Mouse (Mus musculus) embryonic facial prominence, embryonic 12.5 days (tissue): ENCODE results near the gene Tnfsf13. TPM values are rescaled to one million over a fixed set of nuclear protein-coding genes. Genes with fewer than 3 reads are reported as not detected.

Source experiments
- ATAC-seq: fragments of 200-750 bp; cut with Nextera tagmentation; 2 replicates; pipeline ENCODE4 v1.8.0; 2017; ENCODE audit not compliant: insufficient number of reproducible peaks, insufficient read depth, low FRiP score, low TSS enrichment
- H3K27ac ChIP-seq: fragments of 300-500 bp; sonication (generic); 2 replicates; pipeline ENCODE4 v1.5.1; 2016; ENCODE audit warnings: mild to moderate bottlenecking
- H3K27me3 ChIP-seq: fragments of 300-500 bp; sonication (generic); 2 replicates; pipeline ENCODE4 v1.6.1; 2016; ENCODE audit warnings: mild to moderate bottlenecking, moderate library complexity
- H3K36me3 ChIP-seq: fragments of 300-500 bp; sonication (generic); 2 replicates; pipeline ENCODE4 v1.6.1; 2016; ENCODE audit warnings: mild to moderate bottlenecking
- H3K4me1 ChIP-seq: fragments of 300-500 bp; sonication (generic); 2 replicates; pipeline ENCODE4 v1.6.1; 2016
- H3K4me2 ChIP-seq: fragments of 300-500 bp; sonication (generic); replicated peaks from 2 replicates; pipeline ENCODE4 v1.6.1; 2016; ENCODE audit warnings: mild to moderate bottlenecking, moderate library complexity
- H3K4me3 ChIP-seq: fragments of 300-500 bp; sonication (generic); 2 replicates; pipeline ENCODE4 v1.5.1; 2016; ENCODE audit warnings: mild to moderate bottlenecking
- H3K9ac ChIP-seq: fragments of 300-500 bp; sonication (generic); 2 replicates; pipeline ENCODE4 v1.6.1; 2016; ENCODE audit warnings: mild to moderate bottlenecking, moderate library complexity
- H3K9me3 ChIP-seq: fragments of 300-500 bp; sonication (generic); 2 replicates; pipeline ENCODE4 v1.6.1; 2016; ENCODE audit warnings: mild to moderate bottlenecking, moderate library complexity
- WGBS: fragments of 180-500 bp; shearing (Covaris S2); methylation state at CpG from one replicate; pipeline ENCODE4 v1.1.7; 2016; 5-methylcytosine and 5-hydroxymethylcytosine counted together
- polyA plus RNA-seq: library from polyadenylated mRNA; unstranded; fragments of >200 nt; fragmentation: Nextera tagmentation; extraction: Ambion mirVana; gene quantifications from 2 replicates; pipeline ENCODE4 v1.2.1, GENCODE M21; 2016

Gene Tnfsf13
- polyA plus RNA-seq, 1 experiment from 2014 or later, result 0.50 TPM

- no peak for ATAC-seq
- H3K27ac ChIP-seq, result peak overlapping the region; percentile 41; the same call in 1 of the 2 replicates
- H3K9me3 ChIP-seq, result no peaks in the 10 kb centered on the region
- H3K4me2 ChIP-seq, result no peak overlapping the region
- H3K4me3 ChIP-seq, result no peak overlapping the region
- H3K27me3 ChIP-seq, result no peaks in the 10 kb centered on the region
- 83% methylated on average over 15 of the region's 15 CpGs for WGBS
- peaks cover 39% of the 10 kb centered on the region for H3K4me1 ChIP-seq
- peaks cover 57% of the 10 kb centered on the region for H3K36me3 ChIP-seq
- H3K9ac ChIP-seq, result 0 out of 2 replicates have a peak overlapping the region, but pooled peaks have one; percentile 0
Measured at GRCm38 (mm10) chr11:69657462-69657881, 28.1 kb downstream of the Tnfsf13 start.

DNA sequence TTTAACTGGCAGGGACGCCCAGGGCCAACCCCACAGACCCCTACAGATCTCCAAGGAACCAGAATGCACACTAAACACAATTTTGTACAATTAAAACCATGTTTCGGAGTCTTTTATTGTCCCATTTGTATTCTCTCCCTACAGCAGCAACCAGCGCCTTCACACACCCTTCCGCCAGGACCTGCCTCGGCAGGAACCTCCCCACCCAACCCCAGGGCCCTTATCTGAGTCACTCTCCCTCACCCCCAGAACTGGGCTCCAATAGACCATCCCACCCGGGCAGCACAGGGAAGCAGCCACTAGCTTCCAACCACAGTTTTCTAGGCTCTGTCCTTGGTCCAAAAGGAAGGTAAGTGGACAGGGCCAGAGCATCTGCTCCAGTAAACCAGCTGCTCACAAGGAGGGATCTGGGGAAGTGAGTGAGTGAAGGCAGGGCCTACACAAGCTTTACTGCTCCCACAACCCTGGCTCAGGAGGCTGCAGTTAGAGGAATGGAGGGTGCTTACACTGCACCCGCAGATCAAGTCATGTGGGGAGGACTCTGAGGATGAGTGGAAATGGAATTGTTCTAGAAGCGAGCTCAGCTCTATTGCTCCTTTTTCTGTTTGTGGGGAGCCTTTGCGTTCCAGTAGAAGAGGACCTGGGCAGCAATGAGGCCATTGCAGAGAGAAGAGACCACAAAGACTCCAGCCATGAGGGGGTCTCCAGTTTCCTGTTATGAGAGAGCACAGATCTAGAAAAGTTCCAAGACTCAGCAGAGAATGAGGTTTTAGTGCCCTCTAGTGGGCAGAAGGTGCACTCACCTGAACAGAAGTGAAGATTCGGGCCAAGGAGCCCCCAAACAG is 28.7 kb downstream of the Tnfsf13 start:
- Histone ChIP-seq H3K27ac (peak overlapping the region; percentile 73), H3K36me3 (peaks cover 63% of the 10 kb centered on the region), H3K4me2 (no peak overlapping the region), H3K27me3 (no peaks in the 10 kb centered on the region), H3K4me3 (0 out of 2 replicates have a peak overlapping the region, but pooled peaks have one; percentile 7), H3K9ac (no peak overlapping the region), H3K4me1 (peaks cover 39% of the 10 kb centered on the region), H3K9me3 (no peaks in the 10 kb centered on the region)
- 76% methylated on average over 10 of the region's 10 CpGs for WGBS
- no peak for ATAC-seq

GRCm38 (mm10) chr11:69656065-69656455 is 29.5 kb downstream of the Tnfsf13 start:
- Histone ChIP-seq H3K9ac (no peak overlapping the region), H3K4me3 (no peak overlapping the region), H3K4me1 (peaks cover 32% of the 10 kb centered on the region), H3K27me3 (no peaks in the 10 kb centered on the region), H3K36me3 (peaks cover 70% of the 10 kb centered on the region), H3K4me2 (0 out of 2 replicates have a peak overlapping the region, but pooled peaks have one; percentile 8), H3K9me3 (no peaks in the 10 kb centered on the region), H3K27ac (no peak overlapping the region)
- no peak for ATAC-seq
- 63% methylated on average over 5 of the region's 5 CpGs for WGBS

DNA sequence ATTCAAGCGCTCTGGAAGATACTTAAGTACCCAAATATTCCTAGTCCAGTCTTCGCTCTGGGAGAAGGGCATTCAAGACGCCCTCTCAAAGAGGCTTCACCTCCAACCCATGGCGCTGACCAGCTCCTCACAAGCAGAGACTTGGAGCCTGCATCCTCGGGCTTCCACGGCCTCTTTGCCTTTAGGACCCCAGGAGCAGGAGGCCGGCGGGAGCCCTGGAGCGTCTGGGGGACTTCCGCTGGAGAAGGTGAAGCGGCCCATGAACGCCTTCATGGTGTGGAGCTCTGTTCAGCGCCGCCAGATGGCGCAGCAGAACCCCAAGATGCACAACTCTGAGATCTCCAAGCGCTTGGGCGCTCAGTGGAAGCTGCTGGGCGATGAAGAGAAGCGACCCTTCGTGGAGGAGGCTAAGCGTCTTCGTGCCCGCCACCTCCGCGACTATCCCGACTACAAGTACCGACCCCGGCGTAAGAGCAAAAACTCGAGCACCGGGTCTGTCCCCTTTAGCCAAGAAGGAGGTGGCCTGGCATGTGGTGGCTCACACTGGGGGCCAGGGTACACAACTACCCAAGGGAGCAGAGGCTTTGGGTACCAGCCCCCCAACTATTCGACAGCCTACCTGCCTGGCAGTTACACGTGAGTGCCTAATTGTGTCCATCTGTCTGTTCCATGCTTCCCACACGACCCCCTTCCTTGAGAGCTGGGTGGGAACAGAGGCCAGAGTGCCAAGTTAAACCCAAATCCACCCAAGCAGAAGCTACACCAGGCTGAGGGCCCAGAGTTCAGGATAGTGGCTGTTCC is 30.1 kb downstream of the Tnfsf13 start, which contains the start of gene Sox15:
Gene Sox15 (plus strand): TSS at position 51 of the 801 bp plus-strand sequence.
- Histone ChIP-seq H3K4me2 (0 out of 2 replicates have a peak within 1 kb of the TSS, but pooled peaks have one; percentile 8), H3K9ac (peak within 1 kb of the TSS; percentile 42; the same call in 1 of the 2 replicates), H3K4me1 (peaks cover 29% of the 10 kb centered on the region), H3K9me3 (no peaks in the 10 kb centered on the region), H3K27ac (peak within 1 kb of the TSS; percentile 72), H3K36me3 (peaks cover 76% of the 10 kb centered on the region), H3K27me3 (no peaks in the 10 kb centered on the region), H3K4me3 (peak within 1 kb of the TSS; percentile 12; the same call in 1 of the 2 replicates)
- 19% methylated on average over 34 of the region's 34 CpGs for WGBS
- peak; percentile 18; the same call in 1 of the 2 replicates for ATAC-seq

DNA sequence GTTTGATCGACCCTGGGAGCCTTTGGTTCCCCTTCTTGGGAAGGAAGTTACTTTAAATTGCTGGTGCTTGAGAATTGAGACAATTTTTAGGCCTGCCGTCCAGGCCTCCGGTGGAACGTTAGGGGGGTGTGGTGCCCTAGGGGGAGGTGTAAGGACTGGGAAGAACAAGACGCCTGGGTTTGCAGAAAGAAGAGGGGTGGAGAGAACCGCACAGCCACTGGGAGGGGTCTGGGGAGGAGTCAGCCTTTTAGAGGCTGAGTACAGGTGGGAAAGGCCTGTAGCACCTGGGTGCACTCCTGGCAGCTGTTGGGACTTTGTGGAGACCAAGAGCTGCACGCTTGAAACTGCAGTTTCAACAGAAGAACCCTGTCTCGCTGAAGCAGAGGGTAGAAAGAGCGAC is 30.8 kb downstream of the Tnfsf13 start:
- H3K36me3 ChIP-seq, result peaks cover 81% of the 10 kb centered on the region
- no peak overlapping the region for H3K4me3 ChIP-seq
- 0 out of 2 replicates have a peak overlapping the region, but pooled peaks have one; percentile 8 for H3K4me2 ChIP-seq
- peaks cover 29% of the 10 kb centered on the region for H3K4me1 ChIP-seq
- 28% methylated on average over 9 of the region's 9 CpGs for WGBS
- peak overlapping the region; percentile 2; the same call in 1 of the 2 replicates for H3K9ac ChIP-seq
- H3K27ac ChIP-seq, result peak overlapping the region; percentile 72
- no peak for ATAC-seq
- no peaks in the 10 kb centered on the region for H3K9me3 ChIP-seq
- H3K27me3 ChIP-seq, result no peaks in the 10 kb centered on the region

GRCm38 (mm10) chr11:69653399-69653798 is 32.2 kb downstream of the Tnfsf13 start:
- Histone ChIP-seq H3K27me3 (no peaks in the 10 kb centered on the region), H3K9me3 (no peaks in the 10 kb centered on the region), H3K36me3 (peaks cover 82% of the 10 kb centered on the region), H3K4me3 (no peak overlapping the region), H3K4me2 (no peak overlapping the region), H3K9ac (0 out of 2 replicates have a peak overlapping the region, but pooled peaks have one; percentile 7), H3K4me1 (peaks cover 29% of the 10 kb centered on the region), H3K27ac (peak overlapping the region; percentile 30; the same call in 1 of the 2 replicates)
- ATAC-seq, result no peak
- 54% methylated on average over 5 of the region's 5 CpGs for WGBS

- no peaks in the 10 kb centered on the region for H3K9me3 ChIP-seq
- H3K9ac ChIP-seq, result no peak overlapping the region
- peaks cover 95% of the 10 kb centered on the region for H3K36me3 ChIP-seq
- H3K27me3 ChIP-seq, result no peaks in the 10 kb centered on the region
- no peak for ATAC-seq
- H3K27ac ChIP-seq, result no peak overlapping the region
- no peak overlapping the region for H3K4me3 ChIP-seq
- H3K4me2 ChIP-seq, result no peak overlapping the region
- H3K4me1 ChIP-seq, result no peaks in the 10 kb centered on the region
- WGBS, result 92% methylated on average over 5 of the region's 5 CpGs
Measured at GRCm38 (mm10) chr11:69645860-69646259, 39.7 kb downstream of the Tnfsf13 start.

GRCm38 (mm10) chr11:69635471-69635870 is 50.1 kb downstream of the Tnfsf13 start:
- no peak for ATAC-seq
- H3K9ac ChIP-seq, result no peak overlapping the region
- peak overlapping the region; percentile 78 for H3K4me2 ChIP-seq
- H3K4me3 ChIP-seq, result no peak overlapping the region
- H3K4me1 ChIP-seq, result peaks cover 23% of the 10 kb centered on the region
- H3K9me3 ChIP-seq, result no peaks in the 10 kb centered on the region
- no peaks in the 10 kb centered on the region for H3K27me3 ChIP-seq
- H3K36me3 ChIP-seq, result peaks cover 22% of the 10 kb centered on the region
- H3K27ac ChIP-seq, result no peak overlapping the region
- 90% methylated on average over 3 of the region's 3 CpGs for WGBS

- peaks cover 6% of the 10 kb centered on the region for H3K36me3 ChIP-seq
- H3K4me1 ChIP-seq, result peaks cover 23% of the 10 kb centered on the region
- H3K27ac ChIP-seq, result peak overlapping the region; percentile 96
- peak; percentile 29; the same call in 1 of the 2 replicates for ATAC-seq
- no peaks in the 10 kb centered on the region for H3K27me3 ChIP-seq
- no peaks in the 10 kb centered on the region for H3K9me3 ChIP-seq
- peak overlapping the region; percentile 69 for H3K4me3 ChIP-seq
- WGBS, result under 1% methylated on average over 45 of the region's 50 CpGs
- H3K9ac ChIP-seq, result peak overlapping the region; percentile 90
- H3K4me2 ChIP-seq, result peak overlapping the region; percentile 78
Measured at GRCm38 (mm10) chr11:69633128-69633866, 52.3 kb downstream of the Tnfsf13 start.
